Mouse (Mus musculus) T-helper 2 cell (primary cell): ENCODE data around the gene Marc2.

Source experiments
- in situ Hi-C: fragments of 300-600 bp; cut with MboI, MseI; formaldehyde crosslinking; loops from one replicate; pipeline ENCODE4 v1.15.1; 2025; ENCODE audit warnings: high pct_unique_total_duplicates

Gene Marc2

DNA sequence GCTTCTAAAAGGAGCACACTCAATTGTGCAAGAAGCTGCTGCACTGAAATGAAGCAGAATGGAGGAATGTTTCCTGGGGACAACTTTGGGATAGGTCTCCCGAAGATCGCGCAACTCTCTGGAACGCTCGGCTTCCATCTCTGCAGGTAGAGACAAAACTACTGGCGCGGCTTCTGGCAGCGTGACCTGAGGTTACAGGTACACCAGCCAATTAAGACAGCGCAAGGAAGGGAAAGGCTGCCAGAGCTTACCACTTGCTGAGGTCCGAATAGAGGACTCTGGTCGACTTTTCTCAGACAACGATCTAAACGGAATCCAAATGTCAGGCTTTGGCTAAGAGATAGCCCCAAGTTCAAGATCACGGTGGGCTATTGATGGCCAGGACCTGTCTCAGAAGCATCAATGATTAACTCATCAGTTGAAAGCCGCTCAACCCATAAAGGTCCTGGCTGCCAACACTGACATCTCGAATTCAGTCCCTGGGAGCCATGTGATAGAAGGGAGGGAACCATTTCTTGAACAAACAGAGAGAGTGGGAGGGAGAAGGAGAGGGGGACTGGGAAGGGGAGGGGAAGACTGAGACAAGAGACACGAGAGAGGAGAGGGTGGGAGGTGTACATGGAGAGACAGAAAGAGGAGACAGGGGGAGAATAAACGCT lies at the start of gene Marc2:
Marc2 (minus strand) TSS at position 360 of the 659 bp plus-strand sequence.
- in situ Hi-C loops = no loop called here

DNA sequence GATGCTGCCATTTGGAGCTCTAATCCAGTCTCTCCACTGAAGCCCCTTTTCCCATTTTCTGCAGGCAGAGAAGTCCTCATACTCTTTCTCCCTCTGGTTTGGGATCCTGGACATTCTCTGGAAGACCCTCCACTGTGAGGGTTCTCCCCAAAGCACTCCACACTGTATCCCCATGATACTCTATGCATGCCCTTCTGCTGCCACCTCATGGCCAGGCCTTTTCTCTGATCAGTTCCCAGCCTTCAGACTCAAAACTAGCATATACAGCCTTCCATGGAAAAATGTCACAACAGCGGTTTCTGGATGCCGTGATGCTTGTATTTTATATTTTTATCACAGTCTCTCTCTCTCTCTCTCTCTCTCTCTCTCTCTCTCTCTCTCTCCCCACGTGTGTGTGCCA lies 45.7 kb upstream of the Marc2 start:
- in situ Hi-C loops = no loop called here

DNA sequence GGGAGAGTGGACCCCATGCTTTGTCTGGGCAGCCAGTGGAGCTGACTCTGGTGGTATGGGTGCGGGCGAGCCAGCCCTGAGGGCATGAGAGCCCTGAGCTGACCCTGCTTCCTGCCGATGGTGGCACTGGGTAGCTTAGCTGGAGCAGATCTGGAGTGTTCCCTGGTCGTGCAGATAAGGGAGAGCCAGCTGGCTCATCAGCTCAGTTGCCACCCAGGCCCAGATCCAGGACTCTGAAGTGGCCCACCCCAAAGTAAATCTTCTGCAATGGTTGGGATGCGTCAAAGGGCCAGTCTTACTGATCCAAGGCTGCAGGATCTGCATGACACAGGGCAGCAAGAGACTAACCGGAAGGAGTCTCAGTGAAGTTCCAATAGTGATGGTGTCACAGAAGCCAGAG lies 43.2 kb upstream of the Marc2 start:
- in situ Hi-C loops = no loop called here

DNA sequence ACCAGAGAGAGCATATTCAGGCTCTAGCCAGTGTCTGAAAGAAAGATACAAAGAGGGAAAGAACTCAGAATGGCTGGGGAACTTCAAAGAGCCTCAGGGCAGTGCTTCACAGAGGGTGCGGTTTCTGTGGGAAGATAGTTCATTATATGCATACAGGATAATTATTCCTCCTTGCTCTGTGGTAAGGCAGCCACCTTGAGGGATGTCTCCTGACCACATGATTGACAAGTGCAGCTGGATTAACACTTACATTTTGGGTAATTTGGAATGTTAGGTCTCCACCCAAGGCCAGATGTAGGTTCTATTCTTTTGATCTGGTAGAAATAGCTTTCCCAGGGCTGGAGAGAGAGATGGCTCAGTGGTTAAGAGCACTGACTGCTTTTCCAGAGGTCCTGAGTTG lies 39.9 kb upstream of the Marc2 start:
- in situ Hi-C loops = no loop called here

DNA sequence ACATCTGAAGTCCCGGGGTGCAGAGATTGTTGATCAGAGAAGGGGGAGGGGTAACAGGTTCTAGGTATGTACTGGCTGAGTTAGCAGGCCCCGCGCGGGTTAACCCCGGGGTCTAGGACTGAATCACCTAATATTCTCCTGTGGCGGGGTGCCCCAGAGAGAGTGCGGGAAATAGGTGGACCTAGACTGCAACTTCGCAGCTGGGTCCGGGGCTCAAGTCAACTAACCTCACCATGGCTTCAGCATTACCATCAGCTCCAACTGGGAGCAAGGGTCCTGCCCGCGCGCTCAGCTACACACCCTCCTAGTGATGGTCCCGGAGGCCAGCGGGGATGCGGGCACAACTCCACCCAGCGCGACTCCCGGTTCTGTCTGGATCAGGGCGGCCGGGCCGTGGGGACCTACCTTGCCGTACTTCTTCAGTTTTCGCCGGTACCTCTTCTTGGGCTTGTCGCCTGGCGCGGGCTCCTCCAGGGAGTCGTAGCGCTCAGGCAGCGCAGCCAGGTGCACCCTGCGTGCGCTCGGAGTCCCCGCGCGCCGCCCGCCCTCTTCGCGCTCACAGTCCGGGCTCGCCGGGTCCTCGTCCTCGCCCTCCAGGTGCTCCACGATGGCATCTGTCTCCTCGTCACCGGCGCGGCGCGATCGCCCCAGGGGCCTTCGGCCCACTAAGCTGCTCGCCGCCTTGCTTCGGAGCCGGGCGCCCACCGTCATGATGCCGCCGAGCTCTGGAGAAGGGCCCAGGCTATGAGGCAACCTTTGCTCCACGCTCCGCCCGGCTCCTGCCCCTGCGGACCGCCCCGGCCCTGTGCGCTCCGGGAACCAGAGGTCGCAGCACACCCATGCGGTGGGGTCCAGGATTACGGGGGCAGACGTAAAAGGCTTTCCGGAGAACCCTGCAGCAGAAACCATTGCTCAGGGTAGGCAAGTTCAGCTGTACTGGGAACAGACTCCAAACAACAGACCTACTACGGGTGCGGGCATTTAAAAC lies 36.3 kb upstream of the Marc2 start, which contains the start of gene C130074G19Rik:
C130074G19Rik (minus strand) TSS at position 938 of the 988 bp plus-strand sequence.
- in situ Hi-C loops = no loop called here

DNA sequence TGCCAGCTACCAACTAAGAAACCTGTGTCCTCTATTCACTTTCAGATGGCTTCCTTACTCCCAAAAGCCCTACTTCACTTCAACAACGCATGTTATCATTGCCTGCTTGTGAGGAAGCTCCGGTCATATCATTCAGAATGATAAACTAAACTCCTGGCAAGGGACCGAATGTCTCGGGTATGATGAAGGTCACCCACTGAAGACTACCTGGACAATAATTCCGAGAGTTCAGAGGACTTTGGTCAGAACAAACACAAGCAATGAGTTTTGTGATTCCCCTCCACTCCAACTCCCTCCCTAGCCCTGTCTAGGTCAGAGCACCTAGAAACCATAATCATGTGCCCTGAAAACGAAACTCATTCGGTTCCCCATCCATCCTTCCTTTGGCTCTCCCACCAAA lies 35.6 kb upstream of the Marc2 start:
- in situ Hi-C loops = no loop called here

DNA sequence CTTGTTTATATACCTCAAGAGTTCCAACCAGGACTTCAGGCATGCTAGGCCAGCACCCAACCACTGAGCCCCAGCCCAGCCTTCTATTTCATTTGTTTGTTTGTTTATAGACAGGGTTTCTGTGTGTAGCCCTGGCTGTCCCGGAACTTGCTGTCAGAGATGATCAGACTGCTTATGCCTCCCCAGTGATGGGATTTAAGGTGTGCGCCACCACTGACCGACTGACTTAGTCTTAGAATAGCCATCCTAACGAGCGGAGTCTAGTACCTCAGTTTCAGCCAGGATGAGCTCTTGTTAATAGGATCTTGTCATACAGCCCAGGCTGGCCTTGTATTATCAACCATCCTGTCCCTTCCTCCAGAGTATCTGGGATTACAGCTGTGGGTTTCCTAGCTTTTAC lies 35.0 kb upstream of the Marc2 start:
- in situ Hi-C loops = no loop called here

DNA sequence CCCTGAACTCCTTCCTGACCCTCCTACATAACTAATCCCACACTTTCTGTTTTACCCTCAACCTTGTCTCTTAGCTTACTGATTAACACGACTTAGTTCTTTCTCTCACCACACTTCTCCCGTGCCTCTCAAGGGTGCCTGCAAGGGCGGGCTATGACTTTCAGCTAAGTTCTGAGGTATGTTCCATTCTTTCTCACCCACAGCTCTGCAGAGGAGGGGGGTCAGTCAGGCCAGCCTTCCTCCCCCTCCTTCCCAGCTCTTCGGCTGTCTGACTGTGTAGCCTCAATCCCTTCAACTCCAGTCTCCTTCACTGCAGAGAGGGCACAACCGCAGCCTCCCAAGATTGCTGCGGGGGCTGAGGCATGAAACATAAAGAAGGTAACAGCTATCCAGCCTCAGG lies 32.6 kb upstream of the Marc2 start:
- in situ Hi-C loops = no loop called here

DNA sequence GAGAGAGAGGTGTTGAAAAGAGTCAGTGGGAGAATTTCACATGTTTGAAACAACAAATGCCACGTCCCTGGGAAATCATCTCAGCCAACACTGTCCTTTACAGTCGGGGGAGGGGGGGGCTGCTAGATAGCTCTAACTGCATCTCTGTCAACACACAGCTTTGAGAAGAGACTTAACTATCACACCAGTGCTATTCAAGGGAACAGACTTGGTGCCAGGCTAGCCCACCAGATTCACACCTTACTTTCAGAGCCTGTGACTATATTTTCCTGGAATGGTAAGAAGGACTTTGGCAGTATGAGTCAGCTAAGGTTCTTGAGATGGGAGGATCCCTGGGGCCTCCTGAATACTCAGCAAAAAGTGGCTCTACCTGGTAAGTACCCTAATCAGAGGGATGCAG lies 31.1 kb upstream of the Marc2 start:
- in situ Hi-C loops = no loop called here

DNA sequence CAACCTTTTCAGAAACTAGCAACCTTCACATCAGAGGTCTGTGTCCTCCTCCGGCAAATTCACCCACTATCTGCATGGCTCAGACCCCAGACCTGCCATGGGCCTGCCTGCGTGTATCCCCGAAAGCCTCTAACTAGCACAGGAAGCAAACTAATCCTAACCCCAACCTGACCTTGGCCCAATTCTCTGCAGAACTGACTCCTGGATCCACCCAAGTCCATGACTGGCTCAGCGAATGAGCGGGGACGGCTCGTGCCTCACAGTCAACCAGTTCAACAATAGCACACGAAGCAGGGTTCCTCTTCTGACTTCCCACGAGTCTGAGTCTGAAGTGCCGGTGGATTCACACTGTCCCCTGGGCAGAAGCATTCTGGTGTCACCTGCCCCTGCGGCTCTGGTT lies 27.7 kb upstream of the Marc2 start:
- in situ Hi-C loops = no loop called here

DNA sequence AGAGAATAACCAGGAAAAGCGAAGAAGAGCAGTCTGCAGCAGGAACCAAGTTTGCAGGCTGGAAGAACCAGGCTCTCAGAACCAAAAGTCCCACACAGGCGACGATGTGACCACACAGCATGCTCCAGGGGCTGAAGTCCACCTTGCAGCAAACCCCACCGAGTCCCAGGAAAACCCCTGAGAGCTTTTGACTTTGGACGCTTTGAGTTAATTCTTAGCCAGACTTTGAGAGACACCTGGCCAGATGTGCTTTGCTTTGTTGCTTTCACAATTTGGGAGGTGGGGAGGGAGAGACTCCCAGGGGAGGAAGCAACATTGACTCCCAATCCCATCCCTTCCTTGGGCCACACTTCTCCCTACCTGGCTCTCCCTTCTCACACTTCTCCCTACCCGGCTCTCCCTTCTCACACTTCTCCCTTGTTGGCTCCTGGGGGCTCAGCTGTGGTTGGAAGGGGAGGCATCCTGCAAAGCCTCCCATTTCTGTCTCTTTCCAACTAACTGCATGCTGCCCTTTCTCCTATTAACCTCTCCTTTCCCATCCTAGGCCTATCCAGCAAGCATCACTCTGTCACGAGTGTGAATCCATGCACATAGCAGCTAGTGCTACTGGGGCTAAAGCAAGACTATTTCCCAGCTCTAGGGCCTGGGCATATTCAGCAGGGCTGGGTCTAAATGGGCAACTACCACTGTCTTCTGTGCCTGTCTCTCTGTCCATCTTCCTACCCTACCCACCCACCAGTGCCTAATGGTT lies 26.0 kb upstream of the Marc2 start:
- in situ Hi-C loops = no loop called here

DNA sequence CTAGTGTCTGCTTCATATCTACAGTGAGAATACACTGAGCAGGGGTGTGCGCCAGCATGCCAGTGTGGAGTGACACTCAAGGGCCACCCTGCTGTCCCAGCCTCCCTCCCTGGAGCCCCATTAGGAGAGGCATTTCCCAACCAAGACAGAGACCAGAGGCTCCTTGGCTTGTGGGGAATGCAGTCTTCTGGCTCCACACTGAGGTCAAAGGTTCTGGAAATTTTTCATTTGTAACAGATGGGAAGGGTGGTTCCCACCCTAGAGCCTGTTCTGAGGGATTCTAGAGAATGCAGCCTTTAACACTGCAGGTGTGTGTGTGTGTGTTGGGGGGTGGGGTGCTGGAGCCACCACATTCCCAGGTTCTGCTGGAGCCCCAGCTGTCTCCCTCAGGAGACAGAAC lies 25.3 kb upstream of the Marc2 start:
- in situ Hi-C loops = no loop called here

DNA sequence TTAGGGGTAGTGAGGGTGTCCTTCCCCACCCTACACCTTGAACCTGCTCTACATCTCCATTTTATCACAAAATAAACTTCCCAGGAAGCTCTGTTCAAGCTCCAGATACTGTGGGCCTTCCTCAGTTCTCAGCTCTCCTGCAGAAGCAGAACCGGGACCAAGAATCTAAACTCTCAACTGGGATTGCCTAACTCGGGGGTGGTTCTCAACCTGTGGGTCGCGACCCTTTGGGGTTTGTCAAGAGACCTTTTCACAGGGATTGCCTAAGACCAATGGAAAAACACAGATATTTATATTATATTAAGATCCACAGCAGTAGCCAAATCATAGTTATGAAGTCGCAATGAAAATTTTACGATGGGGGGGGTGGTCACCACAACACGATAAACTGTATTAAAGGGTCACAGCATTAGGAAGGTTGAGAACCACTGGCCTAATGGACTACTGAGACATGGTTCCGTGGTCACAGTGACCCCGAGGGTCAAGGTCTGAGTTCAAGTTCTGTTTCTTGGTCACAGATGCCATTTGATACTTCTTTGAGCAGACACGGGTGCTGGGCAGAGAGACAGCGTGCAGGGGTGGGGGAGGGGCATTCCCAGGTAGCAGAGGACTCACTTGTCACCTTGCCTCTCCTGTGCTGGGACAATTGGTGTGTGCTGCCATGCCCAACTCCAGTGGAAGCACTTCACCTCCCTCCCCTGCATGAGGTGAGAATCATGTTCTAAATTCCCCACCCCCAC lies 24.6 kb upstream of the Marc2 start:
- in situ Hi-C loops = no loop called here

DNA sequence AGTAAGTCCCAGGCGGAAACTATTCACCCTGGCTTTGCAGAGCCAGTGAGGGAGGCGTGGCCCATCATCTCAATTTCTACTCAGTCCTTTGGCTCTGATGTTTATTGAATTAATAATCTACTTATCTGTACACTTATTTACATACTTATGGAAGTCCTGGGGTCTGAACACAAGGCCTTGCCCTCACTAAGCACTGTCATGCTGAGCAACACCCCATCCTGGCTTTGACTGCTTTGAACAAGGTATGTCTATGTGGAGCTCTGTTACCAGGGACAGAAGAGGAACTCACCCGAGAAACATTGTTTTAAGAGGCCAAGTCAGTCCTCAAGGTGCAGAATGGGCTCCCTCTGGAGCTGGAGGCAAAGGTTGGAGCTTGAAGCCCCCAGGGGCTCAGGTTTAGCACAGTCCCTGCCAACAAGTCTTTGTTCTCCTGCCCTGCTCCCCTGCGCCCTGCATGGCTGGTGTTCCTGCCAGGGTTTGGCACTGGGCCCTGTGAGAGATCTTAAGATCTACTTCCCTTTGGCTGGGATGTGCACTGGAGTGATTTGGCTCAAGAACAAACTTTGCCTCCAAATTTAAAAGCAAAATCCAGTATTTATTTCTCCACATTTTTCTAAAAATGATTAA lies 23.8 kb upstream of the Marc2 start:
- in situ Hi-C loops = no loop called here

DNA sequence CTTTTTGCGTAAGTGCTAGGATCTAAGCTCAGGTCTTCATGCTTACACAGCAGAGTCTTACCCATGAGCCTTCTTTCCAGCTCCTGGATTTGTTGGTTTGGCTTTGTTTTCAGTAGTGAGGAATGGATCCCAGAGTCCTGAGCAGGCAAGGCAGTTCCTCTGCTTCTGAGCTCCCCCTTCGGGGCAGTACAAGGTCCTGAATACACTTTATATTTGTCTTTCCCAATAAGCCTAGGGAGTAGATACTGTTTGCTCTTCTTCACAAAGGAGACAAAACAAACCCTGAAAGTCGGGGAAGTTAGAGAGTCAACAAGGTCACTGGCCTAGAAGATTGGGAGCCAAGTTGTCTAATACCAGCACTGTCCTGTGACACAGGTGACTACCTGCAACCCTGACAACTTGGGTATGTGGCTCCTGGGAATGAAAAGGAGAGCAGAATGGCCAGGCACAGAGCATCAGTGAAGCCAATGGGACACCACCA lies 21.4 kb upstream of the Marc2 start:
- in situ Hi-C loops = no loop called here

DNA sequence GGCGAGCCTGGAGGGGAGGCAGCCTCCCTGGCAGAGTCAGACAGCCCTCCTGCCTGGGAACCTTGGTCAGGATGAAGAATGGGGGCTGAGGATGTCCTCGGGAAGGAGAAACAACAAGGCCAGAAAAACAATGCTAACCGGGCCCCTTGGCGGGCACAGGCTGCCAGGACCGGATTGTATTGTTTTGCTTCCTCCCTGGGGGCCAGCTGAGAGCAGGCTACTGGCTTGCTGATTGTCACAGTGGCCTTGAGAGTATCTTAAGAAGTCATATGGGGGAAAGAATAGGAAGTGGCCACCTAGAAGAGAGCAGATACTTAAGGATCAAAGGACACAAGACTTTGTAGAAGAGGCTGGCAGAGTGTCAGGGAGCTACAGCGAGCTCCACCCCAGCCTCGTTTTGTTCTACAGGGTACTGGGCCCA lies 18.1 kb upstream of the Marc2 start:
- in situ Hi-C loops = no loop called here

DNA sequence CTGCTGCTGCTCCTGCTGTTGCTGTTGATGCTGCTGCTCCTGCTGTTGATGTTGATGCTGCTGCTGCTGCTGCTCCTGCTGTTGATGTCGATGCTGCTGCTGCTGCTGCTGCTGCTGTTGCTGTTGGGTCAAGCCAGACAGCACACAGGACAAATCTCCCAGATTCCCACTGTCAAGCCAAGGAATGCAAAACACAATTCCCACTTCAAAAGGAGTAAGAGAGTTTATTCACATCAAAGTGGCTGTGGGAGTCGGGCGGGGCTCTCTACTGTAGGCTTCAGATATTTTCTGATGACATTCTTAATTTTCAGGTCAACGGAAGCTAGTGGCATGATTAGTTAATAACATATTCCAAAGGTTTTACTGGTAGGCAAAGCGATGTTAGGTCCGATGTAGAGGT lies 16.4 kb upstream of the Marc2 start:
- in situ Hi-C loops = no loop called here

DNA sequence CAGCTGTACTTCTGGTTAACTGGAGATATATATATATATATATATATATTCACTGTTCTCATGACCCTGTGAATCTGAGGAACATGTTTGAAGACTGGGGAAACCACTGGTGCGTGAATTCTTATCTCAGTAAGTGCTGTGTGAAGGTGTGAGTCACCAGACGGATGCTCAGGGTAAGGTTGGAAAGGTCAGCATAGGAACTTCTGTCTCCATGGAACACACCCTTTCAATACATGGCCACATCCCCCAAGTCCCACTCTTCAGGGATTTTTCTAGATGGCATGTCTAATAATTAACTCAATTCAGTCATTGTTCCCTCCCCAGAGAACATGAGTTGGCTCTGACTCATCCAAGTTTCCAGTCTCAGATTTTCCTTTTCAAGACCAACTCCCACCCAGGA lies 15.3 kb upstream of the Marc2 start:
- in situ Hi-C loops = no loop called here

DNA sequence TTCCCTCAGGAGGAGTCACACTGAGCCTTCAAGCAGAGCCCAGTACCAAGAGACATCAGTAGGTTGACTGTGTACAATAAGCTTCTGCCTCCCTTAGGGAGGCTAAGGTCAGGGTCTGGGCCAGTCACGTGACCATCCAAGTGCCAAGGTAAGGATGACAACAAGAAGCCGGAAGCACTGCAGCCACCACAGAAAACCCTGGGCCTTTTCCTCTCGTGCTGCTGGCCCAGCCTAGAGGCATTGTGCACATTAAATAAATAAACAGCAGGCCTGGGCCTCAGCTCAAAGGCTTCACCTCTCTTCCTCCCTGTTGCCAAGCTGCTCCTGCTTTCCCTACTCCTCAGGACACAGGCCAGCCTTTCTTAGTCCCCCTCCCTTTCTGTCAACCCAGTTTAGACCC lies 14.0 kb upstream of the Marc2 start:
- in situ Hi-C loops = no loop called here

DNA sequence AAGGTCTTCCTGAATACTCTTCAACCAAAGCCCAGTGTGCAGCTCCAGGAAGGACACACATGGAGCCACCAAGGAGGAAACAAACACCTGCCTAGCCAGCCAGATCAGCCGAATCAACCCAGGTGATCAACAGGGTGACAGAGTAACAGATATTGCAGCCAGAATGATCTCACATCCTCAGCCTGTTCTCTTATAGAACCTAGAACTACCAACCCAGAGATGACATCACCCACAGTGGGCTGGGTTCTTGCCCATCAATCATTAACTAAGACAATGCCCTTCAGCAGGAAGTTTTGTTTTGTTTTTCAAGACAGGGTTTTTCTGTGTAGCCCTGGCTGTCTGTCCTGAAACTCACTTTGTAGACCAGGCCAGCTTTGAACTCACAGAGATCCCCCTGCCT lies 12.0 kb upstream of the Marc2 start:
- in situ Hi-C loops = no loop called here

DNA sequence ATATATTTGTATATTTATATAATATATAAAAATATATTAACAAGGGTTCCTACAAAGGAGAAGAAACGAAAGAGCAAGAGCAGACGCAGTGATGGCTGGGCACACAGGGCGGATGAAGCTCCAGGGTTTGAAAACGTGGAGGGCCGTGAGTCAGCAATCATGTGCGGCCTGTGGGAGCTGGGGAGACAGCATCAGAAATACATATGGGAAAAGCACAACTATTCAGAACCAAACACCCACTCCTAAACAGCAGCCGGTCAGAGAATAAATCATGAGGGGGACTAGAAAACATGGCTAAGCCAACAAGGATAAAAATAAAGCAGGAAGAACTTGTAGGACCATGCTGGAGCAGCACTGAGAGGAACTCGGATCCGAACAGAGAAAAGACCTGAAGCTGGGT lies 11.0 kb upstream of the Marc2 start:
- in situ Hi-C loops = no loop called here
